Mouse (Mus musculus) macrophage (primary cell): ENCODE results near the gene Gstt4. TPM values are rescaled to one million over a fixed set of nuclear protein-coding genes. Genes with fewer than 3 reads are reported as not detected.
A peak's percentile ranks its signal among the peaks of the same experiment; 100 is the strongest.

Experiments used
- H3K27ac ChIP-seq: fragments of 350-480 bp; formaldehyde crosslinking; 2 replicates; pipeline ENCODE4 v1.9.0; 2021
- H3K36me3 ChIP-seq: fragments of 350-480 bp; formaldehyde crosslinking; 2 replicates; pipeline ENCODE4 v1.9.0; 2021; ENCODE audit errors: inconsistent target
- H3K4me3 ChIP-seq: fragments of 350-480 bp; formaldehyde crosslinking; 2 replicates; pipeline ENCODE4 v1.9.0; 2021; ENCODE audit errors: inconsistent target
- H3K79me2 ChIP-seq: fragments of 350-480 bp; formaldehyde crosslinking; 2 replicates; pipeline ENCODE4 v1.9.0; 2021; ENCODE audit errors: inconsistent target
- WGBS: methylation state at CpG from one replicate; pipeline ENCODE4 v1.1.7; 2026; ENCODE audit warnings: inconsistent platforms; ENCODE audit not compliant: missing documents; 5-methylcytosine and 5-hydroxymethylcytosine counted together
- polyA plus RNA-seq: library from polyadenylated mRNA; stranded (reverse); fragments of 250-400 nt; gene quantifications from 3 replicates; pipeline ENCODE4 v1.2.4, GENCODE M21; 2018; ENCODE audit warnings: inconsistent platforms

Gene Gstt4
- polyA plus RNA-seq, 1 experiment from 2014 or later, result not detected

GRCm38 (mm10) chr10:75829529-75830274 lies 7.4 kb upstream of the Gstt4 start:
- no peaks in the 10 kb centered on the region for H3K36me3 ChIP-seq
- 77% methylated on average over 2 of the region's 2 CpGs for WGBS
- no peak overlapping the region for H3K27ac ChIP-seq
- no peaks in the 10 kb centered on the region for H3K79me2 ChIP-seq
- H3K4me3 ChIP-seq, result no peak overlapping the region

- no peaks in the 10 kb centered on the region for H3K79me2 ChIP-seq
- no peak overlapping the region for H3K4me3 ChIP-seq
- no peak overlapping the region for H3K27ac ChIP-seq
- no peaks in the 10 kb centered on the region for H3K36me3 ChIP-seq
Measured at GRCm38 (mm10) chr10:75828500-75828931, 6.2 kb upstream of the Gstt4 start.

GRCm38 (mm10) chr10:75827668-75828360 lies 5.5 kb upstream of the Gstt4 start:
- no peak overlapping the region for H3K27ac ChIP-seq
- H3K79me2 ChIP-seq, result no peaks in the 10 kb centered on the region
- H3K36me3 ChIP-seq, result no peaks in the 10 kb centered on the region
- WGBS, result 94% methylated on average over 4 of the region's 4 CpGs
- H3K4me3 ChIP-seq, result no peak overlapping the region

GRCm38 (mm10) chr10:75824530-75824929 lies 2.2 kb upstream of the Gstt4 start:
- no peak overlapping the region for H3K4me3 ChIP-seq
- no peaks in the 10 kb centered on the region for H3K36me3 ChIP-seq
- WGBS, result 65% methylated on average over 4 of the region's 4 CpGs
- H3K79me2 ChIP-seq, result no peaks in the 10 kb centered on the region
- H3K27ac ChIP-seq, result no peak overlapping the region

- Histone ChIP-seq H3K27ac (no peak overlapping the region), H3K4me3 (no peak overlapping the region), H3K79me2 (no peaks in the 10 kb centered on the region), H3K36me3 (no peaks in the 10 kb centered on the region)
- 70% methylated on average over 1 of the region's 1 CpGs for WGBS
Measured at GRCm38 (mm10) chr10:75823782-75824181, 1.4 kb upstream of the Gstt4 start.

- 85% methylated on average over 5 of the region's 5 CpGs for WGBS
Measured at GRCm38 (mm10) chr10:75819882-75820281, 2.5 kb downstream of the Gstt4 start.

GRCm38 (mm10) chr10:75818641-75819040 lies 3.7 kb downstream of the Gstt4 start:
- H3K36me3 ChIP-seq, result no peaks in the 10 kb centered on the region
- H3K27ac ChIP-seq, result no peak overlapping the region
- WGBS, result 74% methylated on average over 10 of the region's 10 CpGs

More at GRCm38 (mm10) chr10:75819882-75820281, 2.5 kb downstream of the Gstt4 start:
- H3K79me2 ChIP-seq, result no peaks in the 10 kb centered on the region
- H3K4me3 ChIP-seq, result no peak overlapping the region
- H3K36me3 ChIP-seq, result no peaks in the 10 kb centered on the region
- no peak overlapping the region for H3K27ac ChIP-seq

GRCm38 (mm10) chr10:75804217-75804616 lies 18.1 kb downstream of the Gstt4 start:
- H3K36me3 ChIP-seq, result no peaks in the 10 kb centered on the region
- no peak overlapping the region for H3K4me3 ChIP-seq
- no peak overlapping the region for H3K27ac ChIP-seq
- H3K79me2 ChIP-seq, result no peaks in the 10 kb centered on the region
- 74% methylated on average over 2 of the region's 2 CpGs for WGBS

More at GRCm38 (mm10) chr10:75818641-75819040, 3.7 kb downstream of the Gstt4 start:
- Histone ChIP-seq H3K79me2 (no peaks in the 10 kb centered on the region), H3K4me3 (no peak overlapping the region)

GRCm38 (mm10) chr10:75798176-75798696 lies 24.1 kb downstream of the Gstt4 start, which contains the start of gene Gstt1:
Gene Gstt1, minus strand, starts transcription at chr10:75798584.
- H3K36me3 ChIP-seq, result no peaks in the 10 kb centered on the region
- 4% methylated on average over 18 of the region's 18 CpGs for WGBS

GRCm38 (mm10) chr10:75797619-75798175 lies 24.6 kb downstream of the Gstt4 start:
- 1% methylated on average over 11 of the region's 12 CpGs for WGBS
- no peaks in the 10 kb centered on the region for H3K79me2 ChIP-seq
- no peak overlapping the region for H3K27ac ChIP-seq
- H3K4me3 ChIP-seq, result peak overlapping the region; percentile 43
- no peaks in the 10 kb centered on the region for H3K36me3 ChIP-seq

More at GRCm38 (mm10) chr10:75798176-75798696, 24.1 kb downstream of the Gstt4 start, which contains the start of gene Gstt1:
- H3K79me2 ChIP-seq, result no peaks in the 10 kb centered on the region
- peak within 1 kb of the TSS; percentile 43 for H3K4me3 ChIP-seq
- H3K27ac ChIP-seq, result no peak within 1 kb of the TSS

- H3K79me2 ChIP-seq, result no peaks in the 10 kb centered on the region
- H3K36me3 ChIP-seq, result no peaks in the 10 kb centered on the region
- WGBS, result 53% methylated on average over 11 of the region's 11 CpGs
- H3K27ac ChIP-seq, result no peak overlapping the region
- H3K4me3 ChIP-seq, result peak overlapping the region; percentile 43
Measured at GRCm38 (mm10) chr10:75796731-75797516, 25.4 kb downstream of the Gstt4 start.

- Histone ChIP-seq H3K79me2 (no peaks in the 10 kb centered on the region), H3K27ac (no peak overlapping the region), H3K4me3 (no peak overlapping the region), H3K36me3 (no peaks in the 10 kb centered on the region)
- 49% methylated on average over 3 of the region's 3 CpGs for WGBS
Measured at GRCm38 (mm10) chr10:75794880-75795279, 27.5 kb downstream of the Gstt4 start.

- 15% methylated on average over 6 of the region's 7 CpGs for WGBS
- no peak overlapping the region for H3K27ac ChIP-seq
Measured at GRCm38 (mm10) chr10:75790773-75791172, 31.6 kb downstream of the Gstt4 start.

GRCm38 (mm10) chr10:75789841-75790240 lies 32.5 kb downstream of the Gstt4 start:
- Histone ChIP-seq H3K36me3 (no peaks in the 10 kb centered on the region), H3K79me2 (no peaks in the 10 kb centered on the region), H3K4me3 (no peak overlapping the region), H3K27ac (no peak overlapping the region)
- WGBS, result 99% methylated on average over 5 of the region's 5 CpGs

More at GRCm38 (mm10) chr10:75790773-75791172, 31.6 kb downstream of the Gstt4 start:
- no peak overlapping the region for H3K4me3 ChIP-seq
- H3K79me2 ChIP-seq, result no peaks in the 10 kb centered on the region
- H3K36me3 ChIP-seq, result no peaks in the 10 kb centered on the region
